Mouse (Mus musculus) cerebellum, postnatal 25 days (tissue): ENCODE results near the gene Btbd17.
A peak's percentile ranks its signal among the peaks of the same experiment; 100 is the strongest.

Experiments used
- DNase-seq, 2 experiments: peaks; one replicate each; pipeline ENCODE4 v3.0.0; 2021; ENCODE audit warnings: mixed read lengths in 2 of 2

Gene Btbd17

GRCm38 (mm10) chr11:114795848-114796322 lies at the start of gene Btbd17:
Gene Btbd17, minus strand, starts transcription at chr11:114795945.
- DNase-seq: peak in 1 of 2 experiments; percentile 59

GRCm38 (mm10) chr11:114844464-114845220 lies 48.9 kb upstream of the Btbd17 start:
- no peak for DNase-seq

- DNase-seq: no peak
Measured at GRCm38 (mm10) chr11:114843818-114844463, 48.2 kb upstream of the Btbd17 start.

- DNase-seq: no peak
Measured at GRCm38 (mm10) chr11:114833166-114833565, 37.4 kb upstream of the Btbd17 start.

- DNase-seq: no peak
Measured at GRCm38 (mm10) chr11:114830433-114830773, 34.7 kb upstream of the Btbd17 start.

- DNase-seq: peak; percentile 92 to 94
Measured at GRCm38 (mm10) chr11:114829499-114830432, 34.0 kb upstream of the Btbd17 start.

- no peak for DNase-seq
Measured at GRCm38 (mm10) chr11:114826686-114827085, 30.9 kb upstream of the Btbd17 start.

- no peak for DNase-seq
Measured at GRCm38 (mm10) chr11:114823199-114823725, 27.5 kb upstream of the Btbd17 start.

GRCm38 (mm10) chr11:114822727-114823126 lies 27.0 kb upstream of the Btbd17 start:
- peak; percentile 84 to 87 for DNase-seq

- no peak for DNase-seq
Measured at GRCm38 (mm10) chr11:114821325-114821724, 25.6 kb upstream of the Btbd17 start.

GRCm38 (mm10) chr11:114820444-114820843 lies 24.7 kb upstream of the Btbd17 start:
- no peak for DNase-seq

- no peak for DNase-seq
Measured at GRCm38 (mm10) chr11:114819110-114819509, 23.4 kb upstream of the Btbd17 start.

GRCm38 (mm10) chr11:114818185-114818584 lies 22.4 kb upstream of the Btbd17 start:
- no peak for DNase-seq

GRCm38 (mm10) chr11:114816934-114817333 lies 21.2 kb upstream of the Btbd17 start:
- DNase-seq: no peak

- DNase-seq: peak in 1 of 2 experiments; percentile 26
Measured at GRCm38 (mm10) chr11:114814873-114815592, 19.3 kb upstream of the Btbd17 start.

- DNase-seq: peak; percentile 97 to 99
Measured at GRCm38 (mm10) chr11:114812731-114813240, 17.0 kb upstream of the Btbd17 start.

GRCm38 (mm10) chr11:114810344-114810743 lies 14.6 kb upstream of the Btbd17 start:
- DNase-seq: no peak

GRCm38 (mm10) chr11:114809371-114809770 lies 13.6 kb upstream of the Btbd17 start:
- no peak for DNase-seq

- peak; percentile 64 to 71 for DNase-seq
Measured at GRCm38 (mm10) chr11:114807686-114808427, 12.1 kb upstream of the Btbd17 start.

- DNase-seq: no peak
Measured at GRCm38 (mm10) chr11:114807025-114807424, 11.3 kb upstream of the Btbd17 start.

- peak in 1 of 2 experiments; percentile 28 for DNase-seq
Measured at GRCm38 (mm10) chr11:114803990-114804389, 8.2 kb upstream of the Btbd17 start.
